Mouse (Mus musculus) limb, embryonic 10.5 days (tissue): ENCODE results near the gene Zcwpw1. TPM values are rescaled to one million over a fixed set of nuclear protein-coding genes. Genes with fewer than 3 reads are reported as not detected.
"Not testable (repeated sequence)": the region's sequence is repeated elsewhere in the genome, so short reads cannot be mapped to it uniquely, and the experiment has no call there.

Experiments used
- DNase-seq: peaks from one replicate; pipeline ENCODE4 v3.0.0-alpha.2; 2017; ENCODE audit warnings: low spot score
- H3K27ac ChIP-seq: fragments of 300-500 bp; sonication (generic); 2 replicates; pipeline ENCODE4 v1.5.1; 2016; ENCODE audit warnings: mild to moderate bottlenecking
- H3K27me3 ChIP-seq: fragments of 300-500 bp; sonication (generic); 2 replicates; pipeline ENCODE4 v1.6.1; 2016; ENCODE audit warnings: low read depth, mild to moderate bottlenecking; ENCODE audit not compliant: poor library complexity, severe bottlenecking
- H3K36me3 ChIP-seq: fragments of 300-500 bp; sonication (generic); 2 replicates; pipeline ENCODE4 v1.6.1; 2016; ENCODE audit warnings: mild to moderate bottlenecking, moderate library complexity
- H3K4me1 ChIP-seq: fragments of 300-500 bp; sonication (generic); 2 replicates; pipeline ENCODE4 v1.6.1; 2016
- H3K4me3 ChIP-seq: fragments of 300-500 bp; sonication (generic); 2 replicates; pipeline ENCODE4 v1.5.1; 2016; ENCODE audit warnings: mild to moderate bottlenecking, moderate library complexity
- H3K9me3 ChIP-seq: fragments of 300-500 bp; sonication (generic); replicated peaks from 2 replicates; pipeline ENCODE4 v1.6.1; 2016; ENCODE audit warnings: mild to moderate bottlenecking
- WGBS: fragments of 180-500 bp; shearing (Covaris S2); methylation state at CpG from one replicate; pipeline ENCODE4 v1.1.7; 2016; 5-methylcytosine and 5-hydroxymethylcytosine counted together
- polyA plus RNA-seq: library from polyadenylated mRNA; unstranded; fragments of >200 nt; fragmentation: Nextera tagmentation; extraction: Ambion mirVana; gene quantifications from 2 replicates; pipeline ENCODE4 v1.2.1, GENCODE M21; 2016

Gene Zcwpw1
- polyA plus RNA-seq, 1 experiment from 2014 or later = 15.8 TPM

DNA sequence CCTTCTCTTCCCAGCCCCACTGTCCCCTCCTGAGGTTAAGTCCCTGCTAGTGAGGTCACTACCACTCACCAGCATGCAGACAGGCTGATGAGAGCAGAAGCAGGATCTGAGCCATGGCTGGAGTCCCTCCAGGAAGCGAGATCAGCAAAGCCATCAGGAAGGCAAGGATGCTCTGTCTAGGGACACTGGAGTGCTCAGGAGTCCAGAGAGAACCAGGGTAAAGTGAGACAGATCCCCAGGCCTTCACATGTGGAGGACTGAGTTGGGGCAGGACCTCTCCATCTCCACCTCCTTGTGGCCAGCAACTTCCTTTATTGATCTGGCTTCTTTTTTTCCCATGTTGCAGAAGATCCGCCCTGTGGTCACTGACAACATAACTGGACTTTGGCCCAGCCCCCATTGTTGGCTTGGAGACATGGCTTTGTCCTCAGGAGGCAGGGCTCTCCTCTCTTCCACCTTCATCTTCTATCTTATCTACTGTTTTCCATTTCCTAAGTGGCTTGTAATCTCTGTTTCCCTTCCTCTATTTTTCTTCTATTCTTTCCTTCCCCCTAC lies 48.4 kb downstream of the Zcwpw1 start, which contains the start of gene Pilra:
Pilra (minus strand) TSS at position 316 of the 555 bp plus-strand sequence.
- not testable (repeated sequence) for H3K27ac ChIP-seq, H3K9me3 ChIP-seq, H3K27me3 ChIP-seq, H3K4me3 ChIP-seq, H3K36me3 ChIP-seq, H3K4me1 ChIP-seq, DNase-seq
- WGBS = 81% methylated on average over 2 of the region's 2 CpGs

- no peaks in the 10 kb centered on the region for H3K27me3 ChIP-seq
- H3K4me1 ChIP-seq = no peaks in the 10 kb centered on the region
- H3K27ac ChIP-seq = no peak overlapping the region
- H3K36me3 ChIP-seq = no peaks in the 10 kb centered on the region
- DNase-seq = no peak
- H3K4me3 ChIP-seq = no peak overlapping the region
- no peaks in the 10 kb centered on the region for H3K9me3 ChIP-seq
Measured at GRCm38 (mm10) chr5:137836611-137837010, 49.0 kb downstream of the Zcwpw1 start.

GRCm38 (mm10) chr5:137837110-137837509 lies 49.5 kb downstream of the Zcwpw1 start:
- not testable (repeated sequence) for H3K4me1 ChIP-seq, H3K4me3 ChIP-seq, DNase-seq, H3K36me3 ChIP-seq, H3K9me3 ChIP-seq, H3K27ac ChIP-seq, H3K27me3 ChIP-seq

GRCm38 (mm10) chr5:137850313-137850712 lies 62.7 kb downstream of the Zcwpw1 start:
- not testable (repeated sequence) for H3K9me3 ChIP-seq, H3K27ac ChIP-seq, H3K36me3 ChIP-seq, DNase-seq, H3K4me1 ChIP-seq, H3K27me3 ChIP-seq, H3K4me3 ChIP-seq
- 88% methylated on average over 1 of the region's 1 CpGs for WGBS

DNA sequence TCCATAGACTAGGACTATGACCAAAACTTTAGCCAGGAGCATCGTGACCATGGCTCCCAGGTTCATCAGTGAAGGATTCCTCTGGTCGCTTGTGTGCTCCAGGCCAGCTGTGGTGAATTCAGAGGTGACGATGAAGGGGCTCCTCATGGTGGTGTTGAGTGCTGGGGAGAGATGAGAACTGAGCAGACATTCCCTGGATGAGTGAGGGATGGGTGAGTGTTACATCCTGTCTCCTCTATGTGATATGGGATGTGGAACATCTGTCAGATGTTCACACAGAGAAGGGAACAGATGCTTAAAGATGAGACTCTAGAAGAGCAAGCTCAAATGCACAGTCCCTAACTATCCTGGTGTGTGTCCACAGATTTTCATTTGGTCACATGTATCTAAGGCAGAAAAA lies 67.3 kb downstream of the Zcwpw1 start:
- DNase-seq, H3K36me3 ChIP-seq, H3K9me3 ChIP-seq, H3K27ac ChIP-seq, H3K4me3 ChIP-seq, H3K27me3 ChIP-seq, H3K4me1 ChIP-seq: not testable (repeated sequence)
- WGBS = 87% methylated on average over 3 of the region's 3 CpGs

DNA sequence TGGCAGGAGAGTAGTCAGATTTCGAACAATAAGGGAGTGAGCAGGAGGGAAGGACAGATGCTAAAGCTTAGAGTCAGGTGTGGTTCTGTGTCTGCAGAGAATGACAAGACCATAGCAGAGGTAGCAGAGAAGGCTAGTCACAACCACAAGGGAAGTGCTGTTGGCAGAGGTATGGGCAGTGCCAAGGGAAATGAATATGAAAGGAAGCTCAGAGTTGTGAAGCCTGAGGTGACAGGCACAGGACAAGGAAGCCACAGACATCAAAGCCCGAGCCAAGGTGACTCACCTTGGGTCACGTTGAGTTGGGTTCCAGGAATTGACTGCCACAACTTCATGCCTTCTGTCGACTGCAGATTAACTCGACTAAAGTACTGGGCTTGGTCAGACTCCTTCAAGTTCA lies 69.3 kb downstream of the Zcwpw1 start:
- not testable (repeated sequence) for H3K36me3 ChIP-seq, H3K4me1 ChIP-seq, H3K27ac ChIP-seq, H3K4me3 ChIP-seq, DNase-seq, H3K9me3 ChIP-seq, H3K27me3 ChIP-seq
- WGBS = 86% methylated on average over 5 of the region's 5 CpGs

GRCm38 (mm10) chr5:137857960-137858710 lies 70.5 kb downstream of the Zcwpw1 start, which contains the start of gene Pilrb1:
Pilrb1 (minus strand) TSS chr5:137858106.
- WGBS = 86% methylated on average over 2 of the region's 2 CpGs
- H3K4me1 ChIP-seq, DNase-seq: not testable (repeated sequence)

DNA sequence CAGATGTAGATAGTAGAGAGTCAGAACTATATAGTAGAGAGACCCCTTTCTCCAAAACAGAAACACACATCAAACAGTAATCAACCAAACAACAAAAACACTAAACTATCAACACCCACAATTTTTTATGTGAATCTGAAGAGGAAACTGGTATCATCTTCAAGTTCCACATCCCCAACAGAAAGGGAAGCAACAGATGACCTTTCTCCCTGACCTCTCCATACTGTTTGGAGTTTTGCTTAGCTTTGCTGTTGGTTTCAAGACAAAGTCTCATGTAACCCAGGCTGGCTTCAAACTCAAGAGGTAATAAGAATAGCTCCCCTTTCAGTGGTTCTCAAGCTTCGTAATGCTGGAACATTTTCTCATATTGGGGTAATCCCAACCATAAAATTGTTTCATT lies 76.4 kb downstream of the Zcwpw1 start:
- DNase-seq, H3K36me3 ChIP-seq, H3K4me1 ChIP-seq, H3K9me3 ChIP-seq, H3K4me3 ChIP-seq, H3K27ac ChIP-seq, H3K27me3 ChIP-seq: not testable (repeated sequence)
- WGBS = 91% methylated on average over 1 of the region's 1 CpGs

More at GRCm38 (mm10) chr5:137857960-137858710, 70.5 kb downstream of the Zcwpw1 start, which contains the start of gene Pilrb1:
- H3K9me3 ChIP-seq, H3K27ac ChIP-seq, H3K27me3 ChIP-seq, H3K4me3 ChIP-seq, H3K36me3 ChIP-seq: not testable (repeated sequence)

GRCm38 (mm10) chr5:137868600-137868999 lies 81.0 kb downstream of the Zcwpw1 start:
- H3K36me3 ChIP-seq, H3K27me3 ChIP-seq, H3K4me1 ChIP-seq, H3K9me3 ChIP-seq, DNase-seq, H3K27ac ChIP-seq, H3K4me3 ChIP-seq: not testable (repeated sequence)
- WGBS = 70% methylated on average over 2 of the region's 2 CpGs

- 65% methylated on average over 3 of the region's 3 CpGs for WGBS
- DNase-seq = not testable (repeated sequence)
Measured at GRCm38 (mm10) chr5:137871644-137872380, 84.2 kb downstream of the Zcwpw1 start, which contains the start of gene Pilrb2. Pilrb2 (minus strand) TSS chr5:137871815.

More at GRCm38 (mm10) chr5:137871644-137872380, 84.2 kb downstream of the Zcwpw1 start, which contains the start of gene Pilrb2:
- H3K4me3 ChIP-seq, H3K4me1 ChIP-seq, H3K36me3 ChIP-seq, H3K9me3 ChIP-seq, H3K27me3 ChIP-seq, H3K27ac ChIP-seq: not testable (repeated sequence)

Other genes with a start within 250 kb of the Zcwpw1 start
- gene Actl6b, start 234.3 kb upstream of the Zcwpw1 start, polyA plus RNA-seq = not detected in 2 replicates
- 0.79 and 1.4 TPM in 2 replicates for gene Tfr2, start 218.0 kb upstream of the Zcwpw1 start, polyA plus RNA-seq
- gene Mospd3, start 186.7 kb upstream of the Zcwpw1 start, polyA plus RNA-seq = 14.7 and 16.4 TPM in 2 replicates
- gene Pcolce, start 174.0 kb upstream of the Zcwpw1 start, polyA plus RNA-seq = 153 and 165 TPM in 2 replicates
- 0.11 and 0.60 TPM in 2 replicates for gene Fbxo24, start 158.8 kb upstream of the Zcwpw1 start, polyA plus RNA-seq
- gene Lrch4, start 158.7 kb upstream of the Zcwpw1 start, polyA plus RNA-seq = 25.9 and 32.2 TPM in 2 replicates
- 12.6 and 14.8 TPM in 2 replicates for gene Gm20605, start 158.6 kb upstream of the Zcwpw1 start, polyA plus RNA-seq
- gene Sap25, start 146.5 kb upstream of the Zcwpw1 start, polyA plus RNA-seq = 8.0 and 9.7 TPM in 2 replicates
- 0.23 and 0.48 TPM in 2 replicates for gene Irs3, start 142.1 kb upstream of the Zcwpw1 start, polyA plus RNA-seq
- gene Agfg2, start 103.1 kb upstream of the Zcwpw1 start, polyA plus RNA-seq = 18.6 and 22.9 TPM in 2 replicates
- 1.1 and 2.5 TPM in 2 replicates for gene Nyap1, start 46.2 kb upstream of the Zcwpw1 start, polyA plus RNA-seq
- gene Tsc22d4, start 42.1 kb upstream of the Zcwpw1 start, polyA plus RNA-seq = 78.1 and 99.5 TPM in 2 replicates
- 47.0 and 49.5 TPM in 2 replicates for gene Ppp1r35, start 8.9 kb upstream of the Zcwpw1 start, polyA plus RNA-seq
- 11.3 and 11.8 TPM in 2 replicates for gene Mepce, start 143 bp upstream of the Zcwpw1 start, polyA plus RNA-seq
- 0.34 and 0.39 TPM in 2 replicates for gene Pilra, start 48.5 kb downstream of the Zcwpw1 start, polyA plus RNA-seq
- gene Pilrb1, start 70.3 kb downstream of the Zcwpw1 start, polyA plus RNA-seq = not detected in 2 replicates
- not detected in 2 replicates for gene Pilrb2, start 84.0 kb downstream of the Zcwpw1 start, polyA plus RNA-seq
- not detected in 2 replicates for gene Cyp3a13, start 133.8 kb downstream of the Zcwpw1 start, polyA plus RNA-seq
- gene Gjc3, start 175.3 kb downstream of the Zcwpw1 start, polyA plus RNA-seq = 0.04 TPM in 1 of 2 replicates, not detected in the other
- not detected in 2 replicates for gene Azgp1, start 193.7 kb downstream of the Zcwpw1 start, polyA plus RNA-seq
- gene Smok3a, start 233.5 kb downstream of the Zcwpw1 start, polyA plus RNA-seq = not detected in 2 replicates
- not detected in 2 replicates for gene Smok3b, start 233.6 kb downstream of the Zcwpw1 start, polyA plus RNA-seq